Comparison of ENCODE assay signal across 17 mouse cellular contexts in the genomic region with DNA sequence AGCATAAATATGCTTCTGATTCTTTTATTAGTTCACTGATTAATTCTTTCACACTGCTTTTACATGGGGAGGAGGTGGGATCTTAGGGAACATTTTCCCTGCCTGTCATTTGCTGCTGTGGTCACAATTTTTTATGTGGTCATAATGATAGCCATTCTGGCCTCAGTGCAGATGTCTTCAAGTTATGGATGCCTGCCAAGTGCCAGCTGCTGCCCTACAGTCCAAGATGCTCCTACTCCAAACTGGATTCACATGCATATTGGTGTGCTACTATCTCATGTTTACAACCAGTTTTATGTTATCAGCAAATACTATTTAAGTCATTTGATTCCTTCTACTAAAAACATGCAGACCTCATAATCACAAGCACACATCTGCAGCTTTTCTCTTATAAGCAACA. TPM values are rescaled to one million over a fixed set of nuclear protein-coding genes. Genes with fewer than 3 reads are reported as not detected.
DNase-seq lines count a peak whose midpoint lies in the region; ATAC-seq and TF ChIP-seq lines count a peak whose summit lies in the region.
"Had no signal": no experiment of that assay in that cellular context is flagged by ENCODE, and none has a peak within 500 bp of the region (broad histone marks: within the 10 kb centered on the region; RNA-seq: fewer than 3 reads in every experiment).

No protein-coding gene starts in this region.

- no peak for TF ChIP-seq CTCF in kidney, adult 2 months (conservative IDR thresholded peaks at IDR 0.05; ENCODE audit: insufficient read depth, insufficient read length, low read depth, low read length)

- H3K4me1 ChIP-seq in kidney, adult 2 months (ENCODE audit: control insufficient read depth, insufficient read depth, low read length), result peaks cover 8% of the 10 kb centered on the region; the same call in 1 of the 2 replicates
- peaks cover 5% of the 10 kb centered on the region; the same call in 1 of the 2 replicates for H3K4me1 ChIP-seq in neural tube, embryonic 15.5 days
- H3K4me1 ChIP-seq: embryonic facial prominence, embryonic 10.5 days; forebrain, embryonic 13.5 days; hindbrain, embryonic 12.5 days had no signal

- peak; percentile 35 to 54 for DNase-seq in cerebellum, postnatal 10 days
- DNase-seq in cerebellum, postnatal 14 days, result no peak
- peak; percentile 38 for DNase-seq in kidney, adult 2 months
- no peak for DNase-seq in kidney, postnatal 10 days
- no peak for DNase-seq in neural tube, embryonic 10.5 days (ENCODE audit: extremely low spot score, low spot score)
- DNase-seq: adrenal gland, postnatal 14 days; cerebellum, adult 11-12 months; cerebellum, adult 9-10 months; forebrain, postnatal 0 days; gastrocnemius, adult 2 months; gastrocnemius, postnatal 25 days had no signal

- H3K27ac ChIP-seq in kidney, adult 2 months (ENCODE audit: insufficient read depth, low read depth, low read length), result peak overlapping the region; percentile 52; the same call in 1 of the 2 replicates
- no peak overlapping the region for H3K27ac ChIP-seq in neural tube, embryonic 15.5 days (replicated peaks)
- H3K27ac ChIP-seq: embryonic facial prominence, embryonic 10.5 days; forebrain, embryonic 13.5 days; gastrocnemius, adult 2 months; hindbrain, embryonic 12.5 days had no signal

- no peaks in the 10 kb centered on the region for H3K36me3 ChIP-seq in kidney, adult 2 months (ENCODE audit: control insufficient read depth, insufficient read depth, low read length)
- H3K36me3 ChIP-seq in neural tube, embryonic 15.5 days, result no peaks in the 10 kb centered on the region
- H3K36me3 ChIP-seq: embryonic facial prominence, embryonic 10.5 days; heart, embryonic 12.5 days; hindbrain, embryonic 12.5 days had no signal

- no peak overlapping the region for H3K4me3 ChIP-seq in kidney, adult 2 months (ENCODE audit: insufficient read depth, low read depth, low read length)
- no peak overlapping the region for H3K4me3 ChIP-seq in neural tube, embryonic 15.5 days (replicated peaks)
- H3K4me3 ChIP-seq: embryonic facial prominence, embryonic 10.5 days; forebrain, embryonic 13.5 days; gastrocnemius, adult 2 months; heart, embryonic 12.5 days; hindbrain, embryonic 12.5 days had no signal

- no peak overlapping the region for H3K4me2 ChIP-seq in neural tube, embryonic 15.5 days
- H3K4me2 ChIP-seq: forebrain, embryonic 13.5 days; heart, embryonic 12.5 days; hindbrain, embryonic 12.5 days had no signal

- TF ChIP-seq POLR2A in kidney, adult 2 months (IDR thresholded peaks at IDR 0.05; ENCODE audit: low read depth, low read length), result no peak

- H3K9me3 ChIP-seq in neural tube, embryonic 15.5 days (replicated peaks), result no peaks in the 10 kb centered on the region
- H3K9me3 ChIP-seq: embryonic facial prominence, embryonic 10.5 days; forebrain, embryonic 13.5 days; heart, embryonic 12.5 days; hindbrain, embryonic 12.5 days had no signal

- no peaks in the 10 kb centered on the region for H3K27me3 ChIP-seq in kidney, adult 2 months (replicated peaks; ENCODE audit: control insufficient read depth, insufficient read depth, low read length)
- no peaks in the 10 kb centered on the region for H3K27me3 ChIP-seq in neural tube, embryonic 15.5 days (replicated peaks)
- H3K27me3 ChIP-seq: forebrain, embryonic 13.5 days; heart, embryonic 12.5 days; hindbrain, embryonic 12.5 days had no signal

- 0 out of 2 replicates have a peak, but pooled peaks have one; percentile 8 for ATAC-seq in neural tube, embryonic 15.5 days (ENCODE audit: low FRiP score)
- ATAC-seq in inflammation-experienced regulatory T-cells, adult 6 months, result no peak
- ATAC-seq: forebrain, embryonic 13.5 days; forebrain, postnatal 0 days had no signal

- H3K9ac ChIP-seq in neural tube, embryonic 15.5 days (replicated peaks), result no peak overlapping the region
- H3K9ac ChIP-seq: forebrain, embryonic 13.5 days; forebrain, postnatal 0 days; heart, embryonic 12.5 days; hindbrain, embryonic 12.5 days had no signal

RNA-seq across cellular contexts. Expression of a gene that starts 51.6 kb away (rescaled TPM):
- 7.2 and 7.4 TPM in 2 replicates for polyA plus RNA-seq in kidney, adult 2 months (2012; rRNA removed)
- polyA plus RNA-seq in neural tube, embryonic 15.5 days (2015; fragmentation: Nextera tagmentation; extraction: Ambion mirVana), result 0.56 and 1.1 TPM in 2 replicates
- 1 to 10 TPM in 1 of 3 experiments, under 1 TPM in 2; 0.79 to 1.3 (median 0.91) TPM for polyA plus RNA-seq in inflammation-experienced regulatory T-cells, adult 6 months (2017; shearing (Covaris generic))

Comparison
In these comparisons a context has a peak if more than half of its experiments do, and no peak if none do; other contexts are left out.
1. DNase-seq: peak in cerebellum, postnatal 10 days (2 of 2) and kidney, adult 2 months (single experiment); none in cerebellum, postnatal 14 days (0 of 2), kidney, postnatal 10 days (single experiment) and neural tube, embryonic 10.5 days (single experiment).